Mouse (Mus musculus) hindbrain, embryonic 16.5 days (tissue): Measurements from ENCODE around the gene Slc39a1. TPM values are rescaled to one million over a fixed set of nuclear protein-coding genes. Genes with fewer than 3 reads are reported as not detected.
A peak's percentile ranks its signal among the peaks of the same experiment; 100 is the strongest.
"Not testable (repeated sequence)": the region's sequence is repeated elsewhere in the genome, so short reads cannot be mapped to it uniquely, and the experiment has no call there.

Experiments
- ATAC-seq: fragments of 200-750 bp; cut with Nextera tagmentation; 2 replicates; pipeline ENCODE4 v1.8.0; 2017; ENCODE audit warnings: moderate TSS enrichment, moderate library complexity
- H3K27ac ChIP-seq: fragments of 300-500 bp; sonication (generic); 2 replicates; pipeline ENCODE4 v1.5.1; 2014; ENCODE audit warnings: low read depth, mild to moderate bottlenecking, control low read depth, low read length, moderate library complexity
- H3K27me3 ChIP-seq: fragments of 300-500 bp; sonication (generic); replicated peaks from 2 replicates; pipeline ENCODE4 v1.6.1; 2014; ENCODE audit warnings: low read length; ENCODE audit not compliant: control insufficient read depth, insufficient read depth
- H3K36me3 ChIP-seq: fragments of 300-500 bp; sonication (generic); 2 replicates; pipeline ENCODE4 v1.6.1; 2014; ENCODE audit warnings: mild to moderate bottlenecking, low read length, moderate library complexity, mixed read lengths; ENCODE audit not compliant: control insufficient read depth, insufficient read depth
- H3K4me1 ChIP-seq: fragments of 300-500 bp; sonication (generic); 2 replicates; pipeline ENCODE4 v1.6.1; 2014; ENCODE audit warnings: low read depth, low read length; ENCODE audit not compliant: control insufficient read depth, insufficient read depth
- H3K4me2 ChIP-seq: fragments of 300-500 bp; sonication (generic); 2 replicates; pipeline ENCODE4 v1.6.1; 2014; ENCODE audit warnings: mild to moderate bottlenecking, low read length, control low read depth, moderate library complexity
- H3K4me3 ChIP-seq: fragments of 300-500 bp; sonication (generic); 2 replicates; pipeline ENCODE4 v1.5.1; 2014; ENCODE audit warnings: mild to moderate bottlenecking, low read length, control low read depth, moderate library complexity
- H3K9ac ChIP-seq: fragments of 300-500 bp; sonication (generic); 2 replicates; pipeline ENCODE4 v1.6.1; 2014; ENCODE audit warnings: low read depth, mild to moderate bottlenecking, control low read depth, low read length, moderate library complexity
- H3K9me3 ChIP-seq: fragments of 300-500 bp; sonication (generic); 2 replicates; pipeline ENCODE4 v1.6.1; 2014; ENCODE audit warnings: mild to moderate bottlenecking, low read length, moderate library complexity; ENCODE audit not compliant: control insufficient read depth
- WGBS: fragments of 180-500 bp; shearing (Covaris S2); extraction: QIAGEN DNeasy Blood & Tissue Kit; methylation state at CpG from one replicate; pipeline ENCODE4 v1.1.7; 2014; 5-methylcytosine and 5-hydroxymethylcytosine counted together
- polyA plus RNA-seq: library from polyadenylated mRNA; unstranded; fragments of >200 nt; fragmentation: Nextera tagmentation; extraction: Ambion mirVana; gene quantifications from 2 replicates; pipeline ENCODE4 v1.2.1, GENCODE M21; 2015

Slc39a1 gene
- polyA plus RNA-seq, 1 experiment from 2014 or later, result 40.3 TPM

DNA sequence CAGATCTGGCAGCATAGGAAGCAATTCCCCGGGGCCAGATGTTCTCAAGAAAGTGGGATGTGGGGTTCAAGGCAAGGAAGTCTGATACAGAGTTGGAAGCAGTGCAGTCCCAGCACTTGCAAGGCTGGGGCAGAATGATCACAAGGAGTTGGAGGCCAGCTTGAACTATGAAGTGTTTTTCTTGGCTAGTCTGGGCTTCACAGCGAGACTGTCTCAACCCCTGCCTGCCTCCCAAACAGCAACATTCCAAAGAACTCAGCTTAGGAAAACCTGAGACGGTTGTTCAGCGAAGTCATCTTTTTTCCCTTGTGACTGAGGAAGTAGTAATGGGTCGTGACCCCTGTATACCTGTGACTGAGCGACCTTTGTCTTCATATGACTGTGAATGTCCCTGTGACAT, 2.8 kb downstream of the Slc39a1 start:
- Histone ChIP-seq H3K27ac (no peak overlapping the region), H3K36me3 (0 out of 2 replicates have a peak, but pooled peaks cover 2% of the 10 kb centered on the region), H3K27me3 (no peaks in the 10 kb centered on the region), H3K4me2 (no peak overlapping the region), H3K4me3 (no peak overlapping the region), H3K9me3 (no peaks in the 10 kb centered on the region), H3K9ac (no peak overlapping the region), H3K4me1 (peaks cover 19% of the 10 kb centered on the region)
- ATAC-seq, result no peak
- 91% methylated on average over 6 of the region's 6 CpGs for WGBS

DNA sequence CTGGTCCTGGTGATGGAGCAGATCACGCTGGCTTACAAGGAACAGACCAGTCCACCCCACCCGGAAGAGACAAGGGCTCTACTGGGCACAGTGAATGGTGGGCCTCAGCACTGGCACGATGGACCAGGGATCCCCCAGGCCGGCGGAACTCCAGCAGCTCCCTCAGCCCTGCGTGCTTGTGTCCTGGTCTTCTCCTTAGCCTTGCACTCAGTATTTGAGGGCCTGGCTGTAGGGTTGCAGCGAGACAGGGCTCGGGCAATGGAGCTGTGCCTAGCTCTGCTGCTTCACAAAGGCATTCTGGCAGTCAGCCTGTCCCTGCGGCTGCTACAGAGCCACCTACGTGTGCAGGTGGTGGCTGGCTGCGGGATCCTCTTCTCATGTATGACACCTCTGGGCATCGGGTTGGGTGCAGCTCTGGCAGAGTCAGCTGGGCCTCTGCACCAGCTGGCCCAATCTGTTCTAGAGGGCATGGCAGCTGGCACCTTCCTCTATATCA, 3.8 kb downstream of the Slc39a1 start:
- ATAC-seq, H3K4me3 ChIP-seq, H3K4me2 ChIP-seq, H3K36me3 ChIP-seq, H3K27ac ChIP-seq, H3K9ac ChIP-seq, H3K27me3 ChIP-seq, H3K9me3 ChIP-seq: not testable (repeated sequence)
- H3K4me1 ChIP-seq, result peaks cover 24% of the 10 kb centered on the region
- 97% methylated on average over 7 of the region's 12 CpGs for WGBS

DNA sequence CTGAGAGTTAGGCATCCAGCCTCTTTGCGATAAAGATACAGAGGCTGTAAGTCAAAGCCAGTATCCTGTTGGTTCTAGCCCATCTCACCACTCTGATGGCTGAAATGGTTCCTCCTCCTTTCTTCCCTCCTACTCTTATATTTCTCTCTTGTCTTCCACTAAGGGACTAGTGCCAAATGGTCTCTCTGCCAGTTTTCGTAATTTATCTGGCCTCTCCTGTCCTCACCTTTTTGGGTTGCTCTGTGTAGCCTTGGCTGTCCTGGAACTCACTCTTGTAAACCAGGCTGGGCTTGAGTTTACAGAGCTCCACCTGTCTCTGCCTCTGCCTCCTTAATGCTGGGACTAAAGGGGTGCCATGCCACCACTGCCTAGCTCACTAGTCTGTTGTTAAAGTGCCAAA, 4.7 kb downstream of the Slc39a1 start:
- H3K27me3 ChIP-seq, H3K9ac ChIP-seq, H3K4me3 ChIP-seq, H3K36me3 ChIP-seq, ATAC-seq, H3K27ac ChIP-seq, H3K9me3 ChIP-seq, H3K4me2 ChIP-seq: not testable (repeated sequence)
- WGBS, result 98% methylated on average over 2 of the region's 2 CpGs
- peaks cover 21% of the 10 kb centered on the region for H3K4me1 ChIP-seq

DNA sequence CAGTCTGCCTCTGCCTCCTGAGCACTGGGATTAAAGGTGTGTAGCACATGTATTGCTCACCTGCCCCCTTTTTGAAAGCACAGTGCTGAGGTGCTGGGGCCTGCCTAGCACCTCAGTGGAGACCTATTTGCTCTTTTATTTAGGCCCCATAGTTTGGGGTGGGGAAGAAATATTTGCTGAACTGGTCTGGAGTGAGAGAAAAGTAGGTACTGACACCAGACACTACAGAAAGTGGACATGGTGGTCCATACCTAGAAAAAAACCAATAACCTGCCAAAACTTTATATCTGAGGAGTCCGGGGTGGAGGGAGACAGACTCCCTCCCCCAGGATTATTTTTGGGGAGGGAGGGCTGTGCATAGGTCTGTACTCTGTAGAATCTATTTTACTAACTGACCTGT, 5.2 kb downstream of the Slc39a1 start:
- not testable (repeated sequence) for H3K9me3 ChIP-seq, H3K4me3 ChIP-seq, H3K27me3 ChIP-seq, H3K27ac ChIP-seq, H3K9ac ChIP-seq, ATAC-seq, H3K36me3 ChIP-seq
- Histone ChIP-seq H3K4me1 (peaks cover 20% of the 10 kb centered on the region), H3K4me2 (peak overlapping the region; percentile 61)
- WGBS, result 100% methylated on average over 1 of the region's 1 CpGs

DNA sequence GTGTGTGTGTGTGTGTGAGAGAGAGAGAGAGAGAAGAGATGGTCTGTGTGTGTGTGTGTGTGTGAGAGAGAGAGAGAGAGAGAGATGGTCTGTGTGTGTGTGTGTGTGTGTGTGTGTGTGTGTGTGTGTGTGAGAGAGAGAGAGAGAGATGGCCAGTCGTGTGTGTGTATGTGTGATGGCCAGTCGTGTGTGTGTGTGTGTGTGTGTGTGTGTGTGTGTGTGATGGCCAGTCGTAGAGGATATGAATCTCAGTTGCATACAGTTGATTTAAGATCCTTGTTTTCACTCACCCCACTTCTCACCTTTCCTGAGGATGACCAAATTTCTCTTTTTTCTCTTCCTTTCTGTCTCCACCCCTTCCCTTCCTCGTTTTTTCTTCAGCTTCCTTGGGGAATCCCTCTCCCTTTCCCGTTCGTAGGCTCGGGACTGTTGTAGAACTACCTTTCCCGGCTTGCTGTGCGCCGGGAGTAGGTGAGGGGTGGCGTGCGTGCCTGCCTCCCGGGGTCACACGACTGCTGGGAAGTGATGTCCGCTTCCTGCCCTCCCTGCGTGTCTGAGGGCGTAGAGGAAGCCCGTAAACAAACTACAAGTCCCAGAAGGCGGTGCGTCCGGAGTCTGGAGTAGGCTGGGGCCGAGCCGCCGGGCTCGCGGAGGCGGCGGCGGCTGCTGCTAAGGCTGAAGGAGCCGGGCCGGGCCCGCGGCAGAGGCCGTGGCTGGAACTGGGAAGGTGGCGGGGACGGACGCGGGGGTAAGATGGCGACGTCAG, 5.9 kb downstream of the Slc39a1 start, which contains the start of gene Crtc2:
Crtc2 (plus strand) TSS at position 511 of the 766 bp plus-strand sequence.
- under 1% methylated on average over 37 of the region's 40 CpGs for WGBS

DNA sequence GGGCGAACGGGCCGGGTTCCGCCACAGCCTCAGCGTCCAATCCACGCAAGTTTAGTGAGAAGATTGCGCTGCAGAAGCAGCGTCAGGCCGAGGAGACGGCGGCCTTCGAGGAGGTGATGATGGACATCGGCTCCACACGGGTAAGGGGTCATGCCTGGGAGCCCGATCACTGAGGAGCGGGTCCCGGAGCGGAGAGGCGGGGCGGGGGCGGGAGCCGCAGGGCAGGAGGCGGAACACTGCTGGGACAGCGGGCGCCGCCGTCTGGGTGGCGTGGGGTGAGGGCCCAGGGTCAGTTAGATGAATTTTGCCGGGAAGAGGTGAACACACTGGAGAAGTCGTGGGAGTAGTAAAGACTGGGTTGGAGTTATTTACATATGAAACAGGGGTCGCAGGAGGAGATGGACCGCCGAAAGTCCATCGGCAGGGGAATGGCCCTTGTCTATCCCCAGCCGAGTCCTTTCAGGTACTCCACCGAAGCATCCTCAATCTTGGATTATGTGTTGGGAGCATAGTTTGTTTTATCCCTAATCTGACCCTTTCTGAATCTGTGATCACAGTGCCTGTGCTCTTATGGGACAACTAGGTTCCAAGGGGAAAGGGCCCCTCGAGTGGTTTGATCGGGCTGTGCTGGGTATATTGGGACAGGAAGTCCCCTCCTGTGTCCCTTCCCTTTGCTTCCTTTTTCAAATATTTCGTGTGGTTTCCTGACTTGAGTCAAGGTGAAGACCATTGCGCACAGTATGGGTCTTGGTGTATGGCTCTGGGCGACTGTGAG, 6.6 kb downstream of the Slc39a1 start:
- peaks cover 16% of the 10 kb centered on the region for H3K36me3 ChIP-seq
- 1% methylated on average over 41 of the region's 41 CpGs for WGBS
- ATAC-seq, result peak; percentile 46; the same call in 1 of the 2 replicates

More for the DNA sequence above, 5.9 kb downstream of the Slc39a1 start, which contains the start of gene Crtc2:
- peak within 1 kb of the TSS; percentile 92 for H3K9ac ChIP-seq
- peak within 1 kb of the TSS; percentile 92 for H3K4me3 ChIP-seq
- peak; percentile 97 for ATAC-seq
- H3K4me2 ChIP-seq, result peak within 1 kb of the TSS; percentile 96
- H3K27ac ChIP-seq, result peak within 1 kb of the TSS; percentile 87
- H3K36me3 ChIP-seq, result peaks cover 10% of the 10 kb centered on the region; the same call in 1 of the 2 replicates
- H3K9me3 ChIP-seq, result no peaks in the 10 kb centered on the region
- H3K27me3 ChIP-seq, result no peaks in the 10 kb centered on the region
- peaks cover 16% of the 10 kb centered on the region for H3K4me1 ChIP-seq

DNA sequence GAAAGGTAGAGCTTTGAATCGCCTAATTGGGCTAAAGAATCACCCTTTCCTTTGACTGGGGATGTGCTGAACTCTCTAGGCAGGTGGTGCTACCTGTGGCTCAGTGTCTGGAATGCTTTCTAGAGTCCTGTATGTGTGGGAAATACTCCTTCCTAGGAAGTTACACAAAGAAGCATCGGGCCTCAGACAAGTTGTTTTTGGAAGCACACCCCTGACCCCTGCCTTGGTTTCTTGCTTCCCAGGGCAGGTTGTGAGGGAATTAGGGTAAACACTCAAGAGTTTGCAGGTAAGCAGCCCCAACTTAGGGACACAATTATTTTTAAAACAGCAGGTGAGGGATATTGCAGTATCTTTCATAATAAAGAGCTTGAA, 7.2 kb downstream of the Slc39a1 start:
- Histone ChIP-seq H3K4me3 (peak overlapping the region; percentile 92), H3K36me3 (peaks cover 22% of the 10 kb centered on the region), H3K27me3 (no peaks in the 10 kb centered on the region), H3K4me1 (peaks cover 14% of the 10 kb centered on the region), H3K4me2 (peak overlapping the region; percentile 96), H3K9me3 (no peaks in the 10 kb centered on the region), H3K27ac (no peak overlapping the region; the same call in 1 of the 2 replicates), H3K9ac (peak overlapping the region; percentile 92)
- ATAC-seq, result no peak
- 20% methylated on average over 2 of the region's 2 CpGs for WGBS

More for the DNA sequence above, 6.6 kb downstream of the Slc39a1 start:
- Histone ChIP-seq H3K27me3 (no peaks in the 10 kb centered on the region), H3K4me2 (peak overlapping the region; percentile 96), H3K9ac (peak overlapping the region; percentile 92), H3K4me3 (peak overlapping the region; percentile 92), H3K4me1 (peaks cover 14% of the 10 kb centered on the region), H3K9me3 (no peaks in the 10 kb centered on the region), H3K27ac (peak overlapping the region; percentile 87)

DNA sequence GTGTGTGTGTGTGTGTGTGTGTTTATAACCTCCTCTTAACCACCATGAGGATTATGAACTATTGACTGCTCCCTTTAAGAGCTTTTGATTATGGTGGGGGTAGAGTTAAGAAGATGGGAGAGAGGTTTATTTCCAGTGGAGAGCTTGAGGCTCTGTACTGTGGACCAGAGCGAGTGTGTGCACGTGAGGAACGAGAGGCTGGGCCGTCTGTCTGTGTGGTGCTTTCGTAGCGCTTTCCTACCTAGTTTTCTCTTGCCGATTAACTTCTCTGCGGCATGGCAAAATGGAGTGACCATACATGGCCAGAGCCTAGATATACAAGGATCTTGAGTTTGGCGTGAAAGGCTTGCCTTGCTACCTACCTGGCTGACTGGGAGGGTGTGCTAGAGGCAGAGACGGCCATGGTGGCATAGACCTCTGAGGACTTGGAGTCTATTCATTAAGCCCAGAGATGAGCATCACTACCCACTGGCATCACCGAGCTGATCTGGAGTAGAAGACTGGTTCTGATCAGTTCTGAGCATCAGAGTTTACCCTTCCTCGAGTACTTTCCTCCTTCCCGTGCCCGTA, 7.9 kb downstream of the Slc39a1 start:
- Histone ChIP-seq H3K27ac (no peak overlapping the region), H3K4me2 (no peak overlapping the region; the same call in 1 of the 2 replicates), H3K27me3 (no peaks in the 10 kb centered on the region), H3K9ac (no peak overlapping the region), H3K4me3 (no peak overlapping the region), H3K4me1 (peaks cover 14% of the 10 kb centered on the region), H3K9me3 (no peaks in the 10 kb centered on the region), H3K36me3 (peaks cover 29% of the 10 kb centered on the region)
- WGBS, result 94% methylated on average over 14 of the region's 14 CpGs
- ATAC-seq, result no peak
